Mouse (Mus musculus): Measurements from ENCODE around the gene Kcnmb4. TPM values are rescaled to one million over a fixed set of nuclear protein-coding genes. Genes with fewer than 3 reads are reported as not detected.

Gene Kcnmb4
- polyA plus RNA-seq, 1 experiment from 2014 or later = 18.8 TPM

DNA sequence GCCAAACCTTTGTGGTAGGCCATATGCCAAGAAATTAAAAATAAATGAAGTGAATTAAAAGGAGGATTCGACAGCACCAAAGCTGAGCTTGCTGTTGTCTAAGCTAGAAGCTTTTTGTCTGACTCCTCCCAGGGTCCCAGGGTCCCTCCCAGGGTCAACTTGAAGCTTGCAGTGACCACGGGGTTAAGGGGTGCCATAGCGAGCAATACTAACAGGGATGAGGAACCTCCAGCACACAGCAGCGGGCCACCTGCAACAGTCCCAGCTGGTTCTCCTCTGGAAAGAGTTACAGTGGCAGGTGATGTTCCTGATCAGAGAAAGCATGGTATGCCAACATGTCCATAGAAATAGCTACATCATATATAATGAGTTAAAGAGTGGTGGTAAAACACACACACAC is 89.3 kb downstream of the Kcnmb4 start:
- Histone ChIP-seq H3K4me1 (ENCODE audit: control insufficient read depth, insufficient read depth, low read length) (no peaks in the 10 kb centered on the region), H3K4me2 (ENCODE audit: low read length) (no peak overlapping the region), H3K4me3 (replicated peaks; ENCODE audit: low read depth, low read length) (no peak overlapping the region), H3K27ac (replicated peaks; ENCODE audit: low read depth, low read length) (no peak overlapping the region), H3K27me3 (ENCODE audit: control insufficient read depth, insufficient read depth, low read length) (no peaks in the 10 kb centered on the region), H3K36me3 (ENCODE audit: control insufficient read depth, insufficient read depth, low read length) (no peaks in the 10 kb centered on the region), H3K9ac (replicated peaks; ENCODE audit: low read length) (no peak overlapping the region), H3K9me3 (ENCODE audit: control insufficient read depth, low read length) (no peaks in the 10 kb centered on the region)
- WGBS = 75% methylated on average over 4 of the region's 4 CpGs
- DNase-seq (no peak), ATAC-seq (ENCODE audit: low FRiP score, low TSS enrichment) (no peak)

DNA sequence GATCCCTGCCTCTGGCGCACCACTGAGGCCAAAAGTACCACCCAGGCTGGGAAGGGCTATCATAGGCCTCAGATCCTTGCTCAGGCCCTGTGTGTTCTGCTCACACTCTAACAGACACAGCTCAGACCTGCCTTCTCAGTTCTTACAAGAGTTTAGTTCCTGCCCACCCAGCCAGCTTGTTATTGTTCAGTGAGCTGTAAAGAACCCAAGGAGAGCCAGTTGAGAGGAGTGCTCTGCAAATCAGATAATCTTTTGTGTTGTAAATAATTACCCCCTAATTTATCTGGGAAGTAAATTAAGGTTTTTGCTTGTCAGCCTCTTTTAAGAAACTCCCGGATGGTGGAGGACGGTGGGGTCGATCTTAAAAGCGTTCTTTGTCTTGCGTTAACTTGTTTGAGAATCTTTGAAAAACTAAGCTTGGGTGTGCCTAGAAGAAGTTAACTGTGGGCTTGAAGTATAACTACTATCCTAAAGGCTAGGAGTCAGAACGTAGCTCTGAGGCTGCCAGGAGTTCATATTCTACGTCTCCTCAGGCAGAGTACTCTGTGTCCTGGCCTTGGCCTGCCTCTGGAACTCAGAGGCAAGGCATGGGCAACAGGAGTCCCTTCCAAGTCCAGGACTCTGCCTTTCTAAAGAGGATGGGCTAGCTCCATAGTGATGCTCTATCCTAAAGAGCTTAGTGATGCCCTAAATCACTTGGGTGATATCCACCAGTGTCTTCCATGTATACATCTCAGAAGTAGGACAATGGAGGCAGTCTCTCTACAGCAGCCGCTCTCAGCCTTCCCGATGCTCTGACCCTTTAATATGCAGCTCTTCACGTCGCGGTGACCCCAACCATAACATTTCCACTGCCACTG is 90.6 kb downstream of the Kcnmb4 start:
- no peaks in the 10 kb centered on the region for H3K4me1 ChIP-seq (ENCODE audit: control insufficient read depth, insufficient read depth, low read length)
- DNase-seq (no peak), ATAC-seq (ENCODE audit: low FRiP score, low TSS enrichment) (no peak)
- H3K9ac ChIP-seq (replicated peaks; ENCODE audit: low read length) = no peak overlapping the region
- H3K27me3 ChIP-seq (ENCODE audit: control insufficient read depth, insufficient read depth, low read length) = no peaks in the 10 kb centered on the region
- no peaks in the 10 kb centered on the region for H3K9me3 ChIP-seq (ENCODE audit: control insufficient read depth, low read length)
- no peak overlapping the region for H3K27ac ChIP-seq (replicated peaks; ENCODE audit: low read depth, low read length)
- no peak overlapping the region for H3K4me3 ChIP-seq (replicated peaks; ENCODE audit: low read depth, low read length)
- no peaks in the 10 kb centered on the region for H3K36me3 ChIP-seq (ENCODE audit: control insufficient read depth, insufficient read depth, low read length)
- H3K4me2 ChIP-seq (ENCODE audit: low read length) = no peak overlapping the region
- 50% methylated on average over 13 of the region's 13 CpGs for WGBS

DNA sequence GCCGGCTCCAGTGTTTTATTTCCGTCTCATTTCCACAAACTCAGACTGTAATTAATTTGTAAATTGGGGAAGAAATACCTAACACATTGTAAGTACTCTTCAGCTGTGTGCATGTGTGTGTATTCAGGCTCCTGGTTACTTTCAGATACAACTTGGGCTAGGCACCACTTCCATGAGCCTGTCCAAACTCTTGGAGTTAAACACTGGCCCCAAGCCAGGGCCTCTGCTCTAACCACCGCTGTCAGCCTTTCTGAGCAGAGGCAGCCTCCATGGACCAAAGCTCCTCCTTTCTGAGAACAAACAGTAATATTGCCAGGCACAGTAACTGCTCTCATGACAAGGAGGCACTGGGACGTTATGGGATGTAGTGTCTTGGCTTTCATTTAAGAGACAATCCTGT is 96.8 kb downstream of the Kcnmb4 start:
- Histone ChIP-seq H3K4me1 (ENCODE audit: control insufficient read depth, insufficient read depth, low read length) (no peaks in the 10 kb centered on the region), H3K4me3 (replicated peaks; ENCODE audit: low read depth, low read length) (no peak overlapping the region), H3K27ac (replicated peaks; ENCODE audit: low read depth, low read length) (no peak overlapping the region), H3K9me3 (ENCODE audit: control insufficient read depth, low read length) (no peaks in the 10 kb centered on the region), H3K36me3 (ENCODE audit: control insufficient read depth, insufficient read depth, low read length) (no peaks in the 10 kb centered on the region), H3K4me2 (ENCODE audit: low read length) (no peak overlapping the region), H3K27me3 (ENCODE audit: control insufficient read depth, insufficient read depth, low read length) (no peaks in the 10 kb centered on the region), H3K9ac (replicated peaks; ENCODE audit: low read length) (no peak overlapping the region)
- DNase-seq (no peak), ATAC-seq (ENCODE audit: low FRiP score, low TSS enrichment) (no peak)
- WGBS = 91% methylated on average over 4 of the region's 4 CpGs

DNA sequence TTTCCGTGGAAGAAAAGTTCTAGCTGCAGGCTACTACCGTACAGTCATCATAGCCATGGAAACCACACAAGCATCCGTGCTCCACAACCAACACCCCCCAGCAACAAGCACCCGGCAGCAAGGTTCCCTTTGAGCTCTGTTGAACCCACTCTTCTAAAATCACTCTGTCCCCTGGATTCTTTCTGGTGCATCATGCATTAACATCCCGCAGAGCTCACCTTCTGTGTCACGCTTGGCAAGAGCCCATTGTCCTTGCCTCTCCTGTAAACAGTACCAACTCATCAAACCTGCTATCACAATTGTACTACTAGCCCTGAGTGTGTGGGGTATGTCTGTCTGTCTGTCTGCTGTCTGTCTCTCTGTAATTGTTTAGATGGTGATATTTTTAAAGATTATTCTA is 99.6 kb downstream of the Kcnmb4 start:
- ATAC-seq (ENCODE audit: low FRiP score, low TSS enrichment) (no peak), DNase-seq (no peak)
- Histone ChIP-seq H3K9me3 (ENCODE audit: control insufficient read depth, low read length) (no peaks in the 10 kb centered on the region), H3K4me3 (replicated peaks; ENCODE audit: low read depth, low read length) (no peak overlapping the region), H3K27me3 (ENCODE audit: control insufficient read depth, insufficient read depth, low read length) (no peaks in the 10 kb centered on the region), H3K4me1 (ENCODE audit: control insufficient read depth, insufficient read depth, low read length) (peaks cover 3% of the 10 kb centered on the region; the same call in 1 of the 2 replicates), H3K4me2 (ENCODE audit: low read length) (no peak overlapping the region), H3K9ac (replicated peaks; ENCODE audit: low read length) (no peak overlapping the region), H3K27ac (replicated peaks; ENCODE audit: low read depth, low read length) (no peak overlapping the region), H3K36me3 (ENCODE audit: control insufficient read depth, insufficient read depth, low read length) (no peaks in the 10 kb centered on the region)
- WGBS = 84% methylated on average over 6 of the region's 6 CpGs

DNA sequence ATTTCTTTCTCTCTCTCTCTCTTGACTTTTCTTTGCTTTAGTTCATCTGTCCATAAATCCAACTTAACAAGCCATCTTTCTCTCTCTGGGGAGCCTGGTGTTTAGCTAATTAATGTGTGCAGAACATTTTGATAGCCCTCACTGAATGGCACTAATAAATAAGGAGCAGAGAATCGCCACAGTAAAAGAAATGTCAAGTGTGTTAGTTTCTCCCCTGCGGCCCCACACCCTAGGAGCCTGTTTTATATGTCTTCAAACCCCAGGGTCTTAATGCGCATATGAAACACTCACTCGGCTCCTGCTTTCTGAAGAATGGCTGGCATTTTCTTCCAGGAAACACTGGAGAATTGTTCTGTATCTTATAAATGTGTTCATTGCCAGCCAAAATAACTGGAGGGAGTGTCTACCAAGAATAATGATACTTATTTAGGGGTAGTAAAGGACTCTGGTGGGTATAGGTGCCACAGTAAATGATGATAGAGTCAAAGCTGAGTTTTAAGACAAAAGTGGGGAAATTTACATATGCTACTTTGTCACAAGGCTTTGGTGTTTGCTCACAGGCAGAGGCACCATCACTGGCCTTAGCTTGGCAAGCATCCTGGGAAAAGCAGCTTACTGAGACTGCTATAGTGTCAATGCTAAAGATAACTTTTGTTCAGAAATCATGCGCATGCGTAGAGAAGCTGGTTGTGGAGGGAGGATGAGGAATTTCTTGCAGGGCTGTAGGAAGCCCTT is 102.5 kb downstream of the Kcnmb4 start:
- no peak overlapping the region; the same call in 1 of the 2 replicates for H3K27ac ChIP-seq (replicated peaks; ENCODE audit: low read depth, low read length)
- no peak overlapping the region for H3K4me3 ChIP-seq (replicated peaks; ENCODE audit: low read depth, low read length)
- no peak; the same call in 1 of the 2 replicates for ATAC-seq (ENCODE audit: low FRiP score, low TSS enrichment)
- WGBS = 24% methylated on average over 6 of the region's 6 CpGs
- H3K4me2 ChIP-seq (ENCODE audit: low read length) = no peak overlapping the region
- no peaks in the 10 kb centered on the region for H3K27me3 ChIP-seq (ENCODE audit: control insufficient read depth, insufficient read depth, low read length)
- H3K36me3 ChIP-seq (ENCODE audit: control insufficient read depth, insufficient read depth, low read length) = no peaks in the 10 kb centered on the region
- DNase-seq = peak; percentile 60
- no peaks in the 10 kb centered on the region for H3K9me3 ChIP-seq (ENCODE audit: control insufficient read depth, low read length)
- peaks cover 3% of the 10 kb centered on the region; the same call in 1 of the 2 replicates for H3K4me1 ChIP-seq (ENCODE audit: control insufficient read depth, insufficient read depth, low read length)
- no peak overlapping the region for H3K9ac ChIP-seq (replicated peaks; ENCODE audit: low read length)

Other genes starting within 250 kb of the Kcnmb4 start
- gene Ptprb, start 198.4 kb downstream of the Kcnmb4 start, polyA plus RNA-seq (2014; fragmentation: Nextera tagmentation; extraction: Ambion mirVana) = 2.1 and 3.7 TPM in 2 replicates
- gene Cnot2, start 107.6 kb upstream of the Kcnmb4 start, polyA plus RNA-seq (2014; fragmentation: Nextera tagmentation; extraction: Ambion mirVana) = 92.7 and 122 TPM in 2 replicates

Data from midbrain, embryonic 14.5 days (tissue).